Mouse (Mus musculus): Measurements from ENCODE around the gene Ppef2. TPM values are rescaled to one million over a fixed set of nuclear protein-coding genes. Genes with fewer than 3 reads are reported as not detected.

The Ppef2 gene
- polyA plus RNA-seq, 1 experiment = 3.2 TPM

- Histone ChIP-seq H3K4me1 (ENCODE audit: control insufficient read depth, insufficient read depth, low read length) (peaks cover 5% of the 10 kb centered on the region), H3K4me3 (ENCODE audit: low read depth, low read length) (no peak overlapping the region), H3K9ac (ENCODE audit: low read depth, poor library complexity, severe bottlenecking) (no peak overlapping the region), H3K9me3 (replicated peaks; ENCODE audit: control insufficient read depth, insufficient read depth, low read length, poor library complexity, severe bottlenecking) (no peaks in the 10 kb centered on the region), H3K36me3 (ENCODE audit: control insufficient read depth, insufficient read depth, low read length, poor library complexity, severe bottlenecking) (no peaks in the 10 kb centered on the region), H3K27ac (ENCODE audit: insufficient read depth, low read length) (0 out of 2 replicates have a peak overlapping the region, but pooled peaks have one; percentile 17), H3K27me3 (ENCODE audit: control insufficient read depth, insufficient read depth, low read length, poor library complexity, severe bottlenecking) (no peaks in the 10 kb centered on the region)
- TF ChIP-seq EP300 (IDR thresholded peaks at IDR 0.05; ENCODE audit: insufficient read depth, low read depth, low read length) = no peak
- TF ChIP-seq CTCF (IDR thresholded peaks at IDR 0.05; ENCODE audit: low read depth, low read length) = no peak
These were observed 36.3 kb downstream of the Ppef2 start for GRCm38 (mm10) chr5:92219826-92220225.

GRCm38 (mm10) chr5:92218915-92219793 lies 36.9 kb downstream of the Ppef2 start:
- TF ChIP-seq EP300 (IDR thresholded peaks at IDR 0.05; ENCODE audit: insufficient read depth, low read depth, low read length) (peak; percentile 78), POLR2A (IDR thresholded peaks at IDR 0.05; ENCODE audit: insufficient read depth, low read length) (no peak)
- Histone ChIP-seq H3K27ac (ENCODE audit: insufficient read depth, low read length) (peak overlapping the region; percentile 89), H3K9ac (ENCODE audit: low read depth, poor library complexity, severe bottlenecking) (peak overlapping the region; percentile 8), H3K4me1 (ENCODE audit: control insufficient read depth, insufficient read depth, low read length) (peaks cover 5% of the 10 kb centered on the region), H3K9me3 (replicated peaks; ENCODE audit: control insufficient read depth, insufficient read depth, low read length, poor library complexity, severe bottlenecking) (no peaks in the 10 kb centered on the region), H3K27me3 (ENCODE audit: control insufficient read depth, insufficient read depth, low read length, poor library complexity, severe bottlenecking) (no peaks in the 10 kb centered on the region), H3K36me3 (ENCODE audit: control insufficient read depth, insufficient read depth, low read length, poor library complexity, severe bottlenecking) (no peaks in the 10 kb centered on the region), H3K4me3 (ENCODE audit: low read depth, low read length) (peak overlapping the region; percentile 25)

GRCm38 (mm10) chr5:92215308-92215707 lies 40.8 kb downstream of the Ppef2 start, which contains the start of gene U90926:
Gene U90926 (minus strand): TSS chr5:92215408.
- Histone ChIP-seq H3K36me3 (ENCODE audit: control insufficient read depth, insufficient read depth, low read length, poor library complexity, severe bottlenecking) (no peaks in the 10 kb centered on the region), H3K9ac (ENCODE audit: low read depth, poor library complexity, severe bottlenecking) (no peak within 1 kb of the TSS), H3K9me3 (replicated peaks; ENCODE audit: control insufficient read depth, insufficient read depth, low read length, poor library complexity, severe bottlenecking) (no peaks in the 10 kb centered on the region), H3K4me3 (ENCODE audit: low read depth, low read length) (no peak within 1 kb of the TSS), H3K4me1 (ENCODE audit: control insufficient read depth, insufficient read depth, low read length) (peaks cover under 1% of the 10 kb centered on the region), H3K27ac (ENCODE audit: insufficient read depth, low read length) (no peak within 1 kb of the TSS), H3K27me3 (ENCODE audit: control insufficient read depth, insufficient read depth, low read length, poor library complexity, severe bottlenecking) (no peaks in the 10 kb centered on the region)
- TF ChIP-seq POLR2A (IDR thresholded peaks at IDR 0.05; ENCODE audit: insufficient read depth, low read length) (no peak), EP300 (IDR thresholded peaks at IDR 0.05; ENCODE audit: insufficient read depth, low read depth, low read length) (no peak)

- Histone ChIP-seq H3K36me3 (ENCODE audit: control insufficient read depth, insufficient read depth, low read length, poor library complexity, severe bottlenecking) (no peaks in the 10 kb centered on the region), H3K9ac (ENCODE audit: low read depth, poor library complexity, severe bottlenecking) (no peak overlapping the region), H3K4me3 (ENCODE audit: low read depth, low read length) (no peak overlapping the region), H3K27me3 (ENCODE audit: control insufficient read depth, insufficient read depth, low read length, poor library complexity, severe bottlenecking) (no peaks in the 10 kb centered on the region), H3K27ac (ENCODE audit: insufficient read depth, low read length) (no peak overlapping the region), H3K4me1 (ENCODE audit: control insufficient read depth, insufficient read depth, low read length) (no peaks in the 10 kb centered on the region), H3K9me3 (replicated peaks; ENCODE audit: control insufficient read depth, insufficient read depth, low read length, poor library complexity, severe bottlenecking) (no peaks in the 10 kb centered on the region)
- no peak for TF ChIP-seq POLR2A (IDR thresholded peaks at IDR 0.05; ENCODE audit: insufficient read depth, low read length)
- no peak for TF ChIP-seq EP300 (IDR thresholded peaks at IDR 0.05; ENCODE audit: insufficient read depth, low read depth, low read length)
- TF ChIP-seq CTCF (IDR thresholded peaks at IDR 0.05; ENCODE audit: low read depth, low read length) = no peak
These were observed 43.8 kb downstream of the Ppef2 start for GRCm38 (mm10) chr5:92212231-92212630.

GRCm38 (mm10) chr5:92210205-92210604 lies 45.9 kb downstream of the Ppef2 start:
- no peak for TF ChIP-seq CTCF (IDR thresholded peaks at IDR 0.05; ENCODE audit: low read depth, low read length)
- TF ChIP-seq POLR2A (IDR thresholded peaks at IDR 0.05; ENCODE audit: insufficient read depth, low read length) = no peak
- TF ChIP-seq EP300 (IDR thresholded peaks at IDR 0.05; ENCODE audit: insufficient read depth, low read depth, low read length) = no peak
- H3K36me3 ChIP-seq (ENCODE audit: control insufficient read depth, insufficient read depth, low read length, poor library complexity, severe bottlenecking) = no peaks in the 10 kb centered on the region

GRCm38 (mm10) chr5:92206121-92206520 lies 50.0 kb downstream of the Ppef2 start:
- H3K27ac ChIP-seq (ENCODE audit: insufficient read depth, low read length) = no peak overlapping the region
- H3K27me3 ChIP-seq (ENCODE audit: control insufficient read depth, insufficient read depth, low read length, poor library complexity, severe bottlenecking) = no peaks in the 10 kb centered on the region
- H3K9ac ChIP-seq (ENCODE audit: low read depth, poor library complexity, severe bottlenecking) = no peak overlapping the region
- H3K4me1 ChIP-seq (ENCODE audit: control insufficient read depth, insufficient read depth, low read length) = no peaks in the 10 kb centered on the region
- H3K4me3 ChIP-seq (ENCODE audit: low read depth, low read length) = no peak overlapping the region
- no peak for TF ChIP-seq POLR2A (IDR thresholded peaks at IDR 0.05; ENCODE audit: insufficient read depth, low read length)
- TF ChIP-seq CTCF (IDR thresholded peaks at IDR 0.05; ENCODE audit: low read depth, low read length) = no peak
- no peak for TF ChIP-seq EP300 (IDR thresholded peaks at IDR 0.05; ENCODE audit: insufficient read depth, low read depth, low read length)
- H3K9me3 ChIP-seq (replicated peaks; ENCODE audit: control insufficient read depth, insufficient read depth, low read length, poor library complexity, severe bottlenecking) = no peaks in the 10 kb centered on the region
- peaks cover 10% of the 10 kb centered on the region for H3K36me3 ChIP-seq (ENCODE audit: control insufficient read depth, insufficient read depth, low read length, poor library complexity, severe bottlenecking)

More at GRCm38 (mm10) chr5:92210205-92210604, 45.9 kb downstream of the Ppef2 start:
- Histone ChIP-seq H3K9ac (ENCODE audit: low read depth, poor library complexity, severe bottlenecking) (no peak overlapping the region), H3K9me3 (replicated peaks; ENCODE audit: control insufficient read depth, insufficient read depth, low read length, poor library complexity, severe bottlenecking) (no peaks in the 10 kb centered on the region), H3K27ac (ENCODE audit: insufficient read depth, low read length) (no peak overlapping the region), H3K4me1 (ENCODE audit: control insufficient read depth, insufficient read depth, low read length) (no peaks in the 10 kb centered on the region), H3K27me3 (ENCODE audit: control insufficient read depth, insufficient read depth, low read length, poor library complexity, severe bottlenecking) (no peaks in the 10 kb centered on the region), H3K4me3 (ENCODE audit: low read depth, low read length) (no peak overlapping the region)
